In genomic region chr16:48739974-48740373, GRCm38 (mm10) we compare ENCODE assay signal across 29 mouse cellular contexts. TPM values are rescaled to one million over a fixed set of nuclear protein-coding genes. Genes with fewer than 3 reads are reported as not detected.
A peak's percentile ranks its signal among the peaks of the same experiment; 100 is the strongest.
DNase-seq lines count a peak whose midpoint lies in the region; ATAC-seq and TF ChIP-seq lines count a peak whose summit lies in the region.
"Had no signal": no experiment of that assay in that cellular context is flagged by ENCODE, and none has a peak within 500 bp of the region (broad histone marks: within the 10 kb centered on the region; RNA-seq: fewer than 3 reads in every experiment).

No protein-coding gene starts in this region.

- H3K27ac ChIP-seq in embryonic fibroblast, embryonic 13.5 days (ENCODE audit: insufficient read depth, low read length): peak overlapping the region; percentile 4; the same call in 1 of the 2 replicates
- H3K27ac ChIP-seq: embryonic facial prominence, embryonic 13.5 days; embryonic facial prominence, embryonic 15.5 days; forebrain, embryonic 13.5 days; forebrain, embryonic 15.5 days had no signal

- TF ChIP-seq CTCF in embryonic fibroblast, embryonic 13.5 days (IDR thresholded peaks at IDR 0.05; ENCODE audit: borderline replicate concordance, insufficient read depth, low read length): no peak

- peaks cover 9% of the 10 kb centered on the region for H3K4me1 ChIP-seq in embryonic fibroblast, embryonic 13.5 days (ENCODE audit: control insufficient read depth, insufficient read depth, low read length)
- H3K4me1 ChIP-seq: embryonic facial prominence, embryonic 13.5 days; embryonic facial prominence, embryonic 15.5 days; forebrain, embryonic 13.5 days; forebrain, embryonic 15.5 days had no signal

- no peak for TF ChIP-seq POLR2A in embryonic fibroblast, embryonic 13.5 days (IDR thresholded peaks at IDR 0.05; ENCODE audit: low read depth, low read length)

- no peak overlapping the region for H3K4me3 ChIP-seq in embryonic fibroblast, embryonic 13.5 days (ENCODE audit: insufficient read depth, low read length)
- H3K4me3 ChIP-seq: embryonic facial prominence, embryonic 13.5 days; embryonic facial prominence, embryonic 15.5 days; forebrain, embryonic 13.5 days; forebrain, embryonic 15.5 days had no signal

- ATAC-seq in CD4-positive, CD25-positive, alpha-beta regulatory T cell, adult 4 months: peak; percentile 68
- peak; percentile 49 for ATAC-seq in inflammation-experienced regulatory T-cells, adult 6 months
- ATAC-seq: forebrain, embryonic 13.5 days; forebrain, embryonic 15.5 days; forebrain, postnatal 0 days; Patski had no signal

- intact Hi-C loops in left cerebral cortex, postnatal 14 days (cut with DNase I): no loop called here

- DNase-seq in CD4-positive helper T cell, adult 2 months (ENCODE audit: low read depth, low spot score): peak; percentile 19
- DNase-seq in left cerebral cortex, postnatal 14 days (ENCODE audit: low spot score in 2 of 2): no peak
- no peak for DNase-seq in frontal cortex, postnatal 36 days (ENCODE audit: low spot score in 2 of 2)
- no peak for DNase-seq in cerebellum, adult 11 months
- no peak for DNase-seq in B cell, adult 2 months
- DNase-seq: adrenal gland, adult 2 months; adrenal gland, postnatal 10 days; adrenal gland, postnatal 25 days; cerebellum, adult 11-12 months; cerebellum, adult 2 months; cerebellum, adult 9-10 months; cerebellum, postnatal 10 days; cerebellum, postnatal 25 days; embryo, embryonic 11 days; forebrain, postnatal 0 days had no signal

RNA-seq across cellular contexts. Expression of gene Trat1, which starts 31.8 kb away (rescaled TPM):
- polyA plus RNA-seq in CD4-positive, CD25-positive, alpha-beta regulatory T cell, adult 4 months (2017; shearing (Covaris generic)): 100 to 1,000 TPM; 122 to 148 TPM
- not detected in 2 replicates for polyA plus RNA-seq in embryonic fibroblast, embryonic 13.5 days (2011; ENCODE audit: insufficient read length, low read depth, missing spikeins)
- 100 to 1,000 TPM in 1 of 3 experiments, 10 to 100 TPM in 2; 64.3 to 111 (median 96.4) TPM for polyA plus RNA-seq in inflammation-experienced regulatory T-cells, adult 6 months (2017; shearing (Covaris generic))
- under 1 TPM; 0.07 to 0.38 TPM for total RNA-seq in left cerebral cortex, postnatal 14 days (2021)
- total RNA-seq: adrenal gland, adult 2 months; adrenal gland, postnatal 4 days; CH12.LX had no signal
- polyA plus RNA-seq: adrenal gland, adult 2 months; C2C12; embryonic facial prominence, embryonic 11.5 days; embryonic facial prominence, embryonic 13.5 days; embryonic facial prominence, embryonic 15.5 days; forebrain, embryonic 11.5 days; forebrain, embryonic 13.5 days; forebrain, embryonic 15.5 days; forebrain, postnatal 0 days; G1E; Patski had no signal

Comparison
In these comparisons a context has a peak if more than half of its experiments do, and no peak if none do; other contexts are left out.
1. RNA of gene Trat1, which starts 31.8 kb away (polyA plus RNA-seq): 122 to 148 TPM in CD4-positive, CD25-positive, alpha-beta regulatory T cell, adult 4 months and 64.3 to 111 TPM in inflammation-experienced regulatory T-cells, adult 6 months; not detected in embryonic fibroblast, embryonic 13.5 days; every median in the first group is over 10 times any median in the second.